Mouse (Mus musculus) hindbrain, embryonic 14.5 days (tissue): Measurements from ENCODE around the gene Dusp11. TPM values are rescaled to one million over a fixed set of nuclear protein-coding genes. Genes with fewer than 3 reads are reported as not detected.
"Not testable (repeated sequence)": the region's sequence is repeated elsewhere in the genome, so short reads cannot be mapped to it uniquely, and the experiment has no call there.

Experiments
- ATAC-seq: fragments of 200-750 bp; cut with Nextera tagmentation; 2 replicates; pipeline ENCODE4 v1.8.0; 2017; ENCODE audit warnings: moderate number of reproducible peaks, mild to moderate bottlenecking, moderate TSS enrichment, moderate library complexity; ENCODE audit not compliant: low FRiP score
- DNase-seq: peaks from one replicate; pipeline ENCODE4 v3.0.0-alpha.2; 2015; ENCODE audit warnings: low spot score
- H3K27ac ChIP-seq: fragments of 300-500 bp; sonication (generic); 2 replicates; pipeline ENCODE4 v1.5.1; 2014; ENCODE audit warnings: mild to moderate bottlenecking, moderate library complexity
- H3K27me3 ChIP-seq: fragments of 300-500 bp; sonication (generic); 2 replicates; pipeline ENCODE4 v1.6.1; 2014; ENCODE audit warnings: mild to moderate bottlenecking, low read length, mixed read lengths; ENCODE audit not compliant: control insufficient read depth, insufficient read depth
- H3K36me3 ChIP-seq: fragments of 300-500 bp; sonication (generic); replicated peaks from 2 replicates; pipeline ENCODE4 v1.6.1; 2014; ENCODE audit not compliant: control insufficient read depth, insufficient read depth
- H3K4me1 ChIP-seq: fragments of 300-500 bp; sonication (generic); replicated peaks from 2 replicates; pipeline ENCODE4 v1.6.1; 2014; ENCODE audit warnings: antibody characterized with exemption, low read length, mixed read lengths; ENCODE audit not compliant: control insufficient read depth, insufficient read depth
- H3K4me2 ChIP-seq: fragments of 300-500 bp; sonication (generic); replicated peaks from 2 replicates; pipeline ENCODE4 v1.6.1; 2014; ENCODE audit warnings: mild to moderate bottlenecking, moderate library complexity
- H3K4me3 ChIP-seq: fragments of 300-500 bp; sonication (generic); replicated peaks from 2 replicates; pipeline ENCODE4 v1.5.1; 2014; ENCODE audit warnings: mild to moderate bottlenecking, low read length
- H3K9ac ChIP-seq: fragments of 300-500 bp; sonication (generic); 2 replicates; pipeline ENCODE4 v1.6.1; 2014
- H3K9me3 ChIP-seq: fragments of 300-500 bp; sonication (generic); 2 replicates; pipeline ENCODE4 v1.6.1; 2016; ENCODE audit warnings: low read length; ENCODE audit not compliant: control insufficient read depth
- WGBS: fragments of 180-500 bp; shearing (Covaris S2); extraction: QIAGEN DNeasy Blood & Tissue Kit; methylation state at CpG from one replicate; pipeline ENCODE4 v1.1.7; 2014; 5-methylcytosine and 5-hydroxymethylcytosine counted together
- polyA plus RNA-seq: library from polyadenylated mRNA; unstranded; fragments of >200 nt; fragmentation: Nextera tagmentation; extraction: Ambion mirVana; gene quantifications from 2 replicates; pipeline ENCODE4 v1.2.1, GENCODE M21; 2014

The Dusp11 gene
- polyA plus RNA-seq = 52.5 and 56.7 TPM in 2 replicates

GRCm38 (mm10) chr6:85961101-85962091 is at the start of gene Dusp11:
Dusp11 (minus strand) TSS chr6:85961667.
- Histone ChIP-seq H3K4me1 (peaks cover 7% of the 10 kb centered on the region), H3K27me3 (no peaks in the 10 kb centered on the region), H3K27ac (peak within 1 kb of the TSS; percentile 96), H3K9me3 (no peaks in the 10 kb centered on the region), H3K36me3 (peaks cover 27% of the 10 kb centered on the region), H3K9ac (peak within 1 kb of the TSS; percentile 91), H3K4me2 (peak within 1 kb of the TSS; percentile 92), H3K4me3 (peak within 1 kb of the TSS; percentile 86)
- under 1% methylated on average over 69 of the region's 70 CpGs for WGBS
- peak; percentile 97 for DNase-seq
- ATAC-seq = peak; percentile 98

GRCm38 (mm10) chr6:86009980-86010379 is 48.5 kb upstream of the Dusp11 start:
- 0 out of 2 replicates have a peak, but pooled peaks cover 4% of the 10 kb centered on the region for H3K9me3 ChIP-seq
- no peak overlapping the region for H3K4me3 ChIP-seq
- no peak overlapping the region for H3K4me2 ChIP-seq
- no peaks in the 10 kb centered on the region for H3K4me1 ChIP-seq
- no peak overlapping the region for H3K9ac ChIP-seq
- no peaks in the 10 kb centered on the region for H3K27me3 ChIP-seq
- WGBS = 33% methylated on average over 4 of the region's 4 CpGs
- ATAC-seq (no peak; the same call in 1 of the 2 replicates), DNase-seq (peak; percentile 78)
- no peaks in the 10 kb centered on the region for H3K36me3 ChIP-seq
- H3K27ac ChIP-seq = no peak overlapping the region

- H3K9me3 ChIP-seq = 0 out of 2 replicates have a peak, but pooled peaks cover 4% of the 10 kb centered on the region
- H3K36me3 ChIP-seq = no peaks in the 10 kb centered on the region
- no peak overlapping the region for H3K27ac ChIP-seq
- DNase-seq (peak; percentile 86), ATAC-seq (peak; percentile 83)
- peak overlapping the region; percentile 45 for H3K4me2 ChIP-seq
- no peak overlapping the region for H3K9ac ChIP-seq
- WGBS = 16% methylated on average over 18 of the region's 18 CpGs
- H3K4me1 ChIP-seq = no peaks in the 10 kb centered on the region
- no peak overlapping the region for H3K4me3 ChIP-seq
- H3K27me3 ChIP-seq = no peaks in the 10 kb centered on the region
Measured at GRCm38 (mm10) chr6:86004271-86005148, 43.0 kb upstream of the Dusp11 start.

DNA sequence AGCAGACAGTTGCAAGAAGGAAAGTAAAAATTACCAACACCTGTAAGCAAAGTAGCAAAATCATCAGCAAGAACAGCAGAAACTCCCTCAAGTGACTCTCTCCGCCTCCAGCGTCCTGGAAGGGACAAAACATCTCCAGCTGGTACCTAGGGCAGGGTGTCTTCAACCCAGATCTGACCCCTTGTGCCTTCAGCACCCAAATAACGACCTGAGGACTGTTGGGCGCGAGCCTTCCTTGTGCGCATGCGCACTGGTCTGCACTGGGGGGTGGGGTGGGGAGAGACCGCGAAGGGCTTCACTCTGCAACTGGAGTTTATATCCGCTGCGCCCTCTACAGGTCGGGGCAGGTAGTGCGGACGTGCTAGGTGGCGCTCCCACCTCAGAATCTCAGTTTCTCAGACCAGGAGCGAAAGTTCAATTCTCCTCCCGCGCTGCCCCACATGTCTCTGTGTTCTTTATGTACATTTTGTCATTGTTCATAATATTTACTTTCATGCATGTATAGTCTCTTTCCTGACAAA is 42.0 kb upstream of the Dusp11 start:
- ATAC-seq = no peak
- Histone ChIP-seq H3K4me1 (no peaks in the 10 kb centered on the region), H3K9ac (no peak overlapping the region), H3K4me2 (no peak overlapping the region), H3K36me3 (no peaks in the 10 kb centered on the region), H3K27ac (no peak overlapping the region), H3K9me3 (0 out of 2 replicates have a peak, but pooled peaks cover 4% of the 10 kb centered on the region), H3K4me3 (no peak overlapping the region), H3K27me3 (no peaks in the 10 kb centered on the region)
- 77% methylated on average over 18 of the region's 18 CpGs for WGBS
- DNase-seq = no peak

- H3K27ac ChIP-seq, H3K27me3 ChIP-seq, H3K4me1 ChIP-seq, ATAC-seq, H3K9me3 ChIP-seq, H3K4me3 ChIP-seq, H3K9ac ChIP-seq, H3K4me2 ChIP-seq, DNase-seq, H3K36me3 ChIP-seq: not testable (repeated sequence)
- WGBS = 94% methylated on average over 5 of the region's 5 CpGs
Measured at GRCm38 (mm10) chr6:85990774-85991173, 29.3 kb upstream of the Dusp11 start.

GRCm38 (mm10) chr6:85989570-85989969 is 28.1 kb upstream of the Dusp11 start:
- H3K9ac ChIP-seq, DNase-seq, H3K4me3 ChIP-seq, H3K9me3 ChIP-seq, H3K4me1 ChIP-seq, H3K36me3 ChIP-seq, ATAC-seq, H3K27me3 ChIP-seq, H3K27ac ChIP-seq, H3K4me2 ChIP-seq: not testable (repeated sequence)
- 92% methylated on average over 5 of the region's 5 CpGs for WGBS

- H3K27me3 ChIP-seq = no peaks in the 10 kb centered on the region
- no peak overlapping the region for H3K4me3 ChIP-seq
- no peaks in the 10 kb centered on the region for H3K36me3 ChIP-seq
- no peak overlapping the region for H3K27ac ChIP-seq
- DNase-seq (no peak), ATAC-seq (no peak)
- H3K4me2 ChIP-seq = no peak overlapping the region
- no peaks in the 10 kb centered on the region for H3K4me1 ChIP-seq
- no peaks in the 10 kb centered on the region for H3K9me3 ChIP-seq
- H3K9ac ChIP-seq = no peak overlapping the region
- 72% methylated on average over 8 of the region's 8 CpGs for WGBS
Measured at GRCm38 (mm10) chr6:85984351-85984750, 22.9 kb upstream of the Dusp11 start.

DNA sequence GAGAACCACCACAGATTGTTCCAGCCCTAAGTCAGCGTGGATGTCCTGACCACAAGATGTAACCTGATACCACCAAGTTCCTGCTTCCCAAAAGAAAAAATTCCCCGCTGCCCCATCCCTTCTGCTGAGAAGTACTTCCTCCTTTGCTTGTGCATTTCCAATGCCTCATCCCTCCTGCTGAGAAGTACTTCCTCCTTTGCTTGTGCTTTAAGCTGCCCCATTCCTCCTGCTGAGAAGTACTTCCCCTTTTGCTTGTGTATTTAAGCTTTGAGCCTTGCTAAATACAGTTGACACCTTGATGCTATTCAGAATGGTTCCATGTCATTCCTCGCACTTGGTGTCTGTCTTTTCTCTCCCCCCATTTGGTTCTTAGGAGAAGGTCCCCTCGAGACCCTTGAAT is 17.3 kb upstream of the Dusp11 start:
- WGBS = 88% methylated on average over 4 of the region's 4 CpGs
- not testable (repeated sequence) for H3K27me3 ChIP-seq, H3K9ac ChIP-seq, H3K9me3 ChIP-seq, H3K4me2 ChIP-seq, H3K4me1 ChIP-seq, H3K4me3 ChIP-seq, H3K36me3 ChIP-seq, H3K27ac ChIP-seq, DNase-seq, ATAC-seq

GRCm38 (mm10) chr6:85976242-85976641 is 14.8 kb upstream of the Dusp11 start:
- WGBS = 91% methylated on average over 5 of the region's 5 CpGs
- H3K4me1 ChIP-seq = no peaks in the 10 kb centered on the region
- no peak overlapping the region for H3K9ac ChIP-seq
- no peak overlapping the region for H3K4me2 ChIP-seq
- H3K36me3 ChIP-seq = no peaks in the 10 kb centered on the region
- no peak overlapping the region for H3K4me3 ChIP-seq
- no peak overlapping the region for H3K27ac ChIP-seq
- ATAC-seq = no peak
- H3K9me3 ChIP-seq = no peaks in the 10 kb centered on the region
- no peaks in the 10 kb centered on the region for H3K27me3 ChIP-seq
- DNase-seq = no peak
